ENCODE assay signal across 18 mouse cellular contexts in the genomic region with DNA sequence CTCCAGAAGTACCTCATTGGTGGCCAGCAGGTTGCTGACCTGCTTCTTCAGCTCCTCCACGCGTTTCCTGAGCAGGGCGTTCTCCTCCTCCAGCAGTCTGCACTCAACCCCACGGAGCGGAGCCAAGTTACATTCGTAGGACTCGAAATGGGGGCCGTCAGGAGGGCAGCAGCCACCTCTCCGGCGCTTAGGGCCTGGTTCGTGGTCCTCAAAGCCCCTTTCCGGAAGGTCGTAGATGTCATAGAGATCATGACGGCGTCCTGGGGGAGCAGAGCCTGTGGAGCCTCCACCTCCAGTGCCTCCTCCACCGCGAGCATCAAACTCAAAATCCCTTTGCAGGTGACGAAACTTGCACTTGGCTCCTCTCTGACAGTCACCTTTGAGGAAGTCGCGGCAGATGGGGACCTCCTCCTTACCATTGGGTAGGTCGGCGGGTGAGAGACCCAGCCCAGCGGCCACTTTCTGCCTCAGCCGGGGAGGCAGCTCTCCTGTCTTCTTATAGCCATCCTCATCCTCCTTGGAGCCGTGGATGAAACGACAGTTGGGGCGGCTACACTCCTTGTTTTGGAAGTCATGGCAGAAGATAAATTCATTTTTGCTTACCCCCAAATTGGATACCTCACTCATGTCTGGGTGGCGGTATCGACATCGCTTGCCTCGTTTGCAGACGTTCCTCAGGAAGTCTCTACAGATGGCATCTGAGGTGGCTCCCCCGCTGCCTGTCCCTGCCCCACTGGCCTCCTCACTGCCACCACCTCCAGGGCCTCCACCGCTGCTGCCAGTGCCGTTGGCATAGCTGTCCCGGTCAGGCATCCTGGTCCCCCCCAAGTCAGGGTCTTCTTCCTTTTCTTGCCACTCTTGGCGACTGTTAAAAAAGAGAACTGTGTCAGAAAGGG. TPM values are rescaled to one million over a fixed set of nuclear protein-coding genes. Genes with fewer than 3 reads are reported as not detected.
DNase-seq lines count a peak whose midpoint lies in the region; ATAC-seq and TF ChIP-seq lines count a peak whose summit lies in the region.
"Had no signal": no experiment of that assay in that cellular context is flagged by ENCODE, and none has a peak within 500 bp of the region (broad histone marks: within the 10 kb centered on the region; RNA-seq: fewer than 3 reads in every experiment).

No protein-coding gene starts in this region.

- DNase-seq in cerebellum, adult 8-10 months: peak; percentile 33
- DNase-seq in cerebellum, postnatal 14 days: no peak
- no peak for DNase-seq in heart, postnatal 10 days
- no peak for DNase-seq in testis, postnatal 10 days (ENCODE audit: low spot score)
- DNase-seq in right cerebral cortex, postnatal 36 days (ENCODE audit: low spot score in 2 of 2): no peak
- DNase-seq: adrenal gland, postnatal 25 days; gastrocnemius, postnatal 25 days; kidney, adult 8-10 months; retina, postnatal 1 day had no signal

- no peak overlapping the region for H3K4me2 ChIP-seq in heart, embryonic 14.5 days (ENCODE audit: low read length)
- H3K4me2 ChIP-seq: embryonic facial prominence, embryonic 12.5 days; lung, embryonic 15.5 days; midbrain, embryonic 15.5 days had no signal

- H3K4me1 ChIP-seq in heart, embryonic 14.5 days (ENCODE audit: control insufficient read depth in 2 of 2, insufficient read depth in 2 of 2, low read length in 2 of 2): peaks cover 2 to 14% of the 10 kb centered on the region in 2 experiments
- H3K4me1 ChIP-seq in testis, adult 2 months (ENCODE audit: control insufficient read depth, insufficient read depth, low read length): no peaks in the 10 kb centered on the region

- 0 out of 2 replicates have a peak overlapping the region, but pooled peaks have one; percentile 12 for H3K9ac ChIP-seq in heart, embryonic 14.5 days (ENCODE audit: low read length)
- H3K9ac ChIP-seq: embryonic facial prominence, embryonic 12.5 days; liver, embryonic 12.5 days; lung, embryonic 15.5 days; midbrain, embryonic 15.5 days had no signal

- no peak overlapping the region for H3K4me3 ChIP-seq in heart, embryonic 14.5 days (ENCODE audit: control insufficient read depth in 1 of 2, insufficient read depth in 1 of 2, low read depth in 1 of 2, low read length in 2 of 2)
- H3K4me3 ChIP-seq in testis, adult 2 months (ENCODE audit: control insufficient read depth, low read depth, low read length): peak overlapping the region; percentile 78
- H3K4me3 ChIP-seq: liver, embryonic 12.5 days; lung, embryonic 15.5 days had no signal

- no peak for TF ChIP-seq CTCF in testis, adult 2 months (IDR thresholded peaks at IDR 0.05; ENCODE audit: control insufficient read depth, insufficient read depth, insufficient replicate concordance, low read depth, low read length)

- no peaks in the 10 kb centered on the region for H3K9me3 ChIP-seq in heart, embryonic 14.5 days (ENCODE audit: control insufficient read depth, low read length)
- H3K9me3 ChIP-seq: embryonic facial prominence, embryonic 12.5 days; liver, embryonic 12.5 days; lung, embryonic 15.5 days; midbrain, embryonic 15.5 days had no signal

- TF ChIP-seq POLR2A in testis, adult 2 months (IDR thresholded peaks at IDR 0.05; ENCODE audit: control insufficient read depth, low read depth, low read length): no peak

- no peak for ATAC-seq in heart, embryonic 14.5 days (ENCODE audit: insufficient number of reproducible peaks, insufficient read depth, low FRiP score, low read depth)
- ATAC-seq: inflammation-experienced regulatory T-cells, adult 6 months; liver, embryonic 12.5 days; midbrain, embryonic 15.5 days had no signal

- 92% methylated on average over 37 of the region's 37 CpGs for WGBS in heart, embryonic 14.5 days

- intact Hi-C loops in heart, postnatal 10 days (cut with DNase I): loop anchor here (5.0 kb wide), 1 partner anchor 178 kb away; the partner anchor contains the start of gene Coq10a

- H3K36me3 ChIP-seq in heart, embryonic 14.5 days (ENCODE audit: control insufficient read depth, insufficient read depth, low read length): peaks cover 40% of the 10 kb centered on the region
- H3K36me3 ChIP-seq in testis, adult 2 months (ENCODE audit: control insufficient read depth, insufficient read depth, low read length): peaks cover 11% of the 10 kb centered on the region

- H3K27me3 ChIP-seq in heart, embryonic 14.5 days (ENCODE audit: control insufficient read depth, insufficient read depth, low read length): no peaks in the 10 kb centered on the region
- no peaks in the 10 kb centered on the region for H3K27me3 ChIP-seq in testis, adult 2 months (ENCODE audit: control insufficient read depth, insufficient read depth, low read length)
- H3K27me3 ChIP-seq: CH12.LX; embryonic facial prominence, embryonic 12.5 days; liver, embryonic 12.5 days; lung, embryonic 15.5 days; midbrain, embryonic 15.5 days had no signal

- H3K27ac ChIP-seq in heart, embryonic 14.5 days (replicated peaks in 1 of 2; ENCODE audit: control insufficient read depth in 1 of 2, insufficient read depth in 1 of 2, low read depth in 2 of 2, low read length in 2 of 2): no peak overlapping the region
- peak overlapping the region; percentile 68 for H3K27ac ChIP-seq in testis, adult 2 months (ENCODE audit: control insufficient read depth, insufficient read depth, low read depth, low read length)
- H3K27ac ChIP-seq: embryonic facial prominence, embryonic 12.5 days; liver, embryonic 12.5 days; macrophage; midbrain, embryonic 15.5 days had no signal

RNA-seq across cellular contexts. Expression of gene Zc3h10, which starts 2.7 kb away (rescaled TPM):
- polyA plus RNA-seq in heart, embryonic 14.5 days (2014; fragmentation: Nextera tagmentation; extraction: Ambion mirVana): 7.3 and 8.2 TPM in 2 replicates
- total RNA-seq in heart, postnatal 10 days (2021): 10 to 100 TPM in 1 of 2 experiments, 1 to 10 TPM in 1; 9.8 to 10.1 TPM
- polyA plus RNA-seq in testis, adult 2 months (2012; rRNA removed): 29.9 and 33.9 TPM in 2 replicates

RNA-seq across cellular contexts. Expression of gene Rpl41, which starts 4.2 kb away (rescaled TPM):
- polyA plus RNA-seq in heart, embryonic 14.5 days (2014; fragmentation: Nextera tagmentation; extraction: Ambion mirVana): 2,755 and 3,168 TPM in 2 replicates
- total RNA-seq in heart, postnatal 10 days (2021): 1,000 to 10,000 TPM; 2,064 to 2,152 TPM
- polyA plus RNA-seq in testis, adult 2 months (2012; rRNA removed): 1,504 and 1,952 TPM in 2 replicates

RNA-seq across cellular contexts. Expression of gene Esyt1, which starts 19.3 kb away (rescaled TPM):
- polyA plus RNA-seq in heart, embryonic 14.5 days (2014; fragmentation: Nextera tagmentation; extraction: Ambion mirVana): 17.3 and 17.8 TPM in 2 replicates
- 10 to 100 TPM; 28.5 to 29.9 TPM for total RNA-seq in heart, postnatal 10 days (2021)
- 1.6 and 3.1 TPM in 2 replicates for polyA plus RNA-seq in testis, adult 2 months (2012; rRNA removed)

RNA-seq across cellular contexts. Expression of gene Pa2g4, which starts 20.9 kb away (rescaled TPM):
- polyA plus RNA-seq in heart, embryonic 14.5 days (2014; fragmentation: Nextera tagmentation; extraction: Ambion mirVana): 123 TPM in 2 replicates
- total RNA-seq in heart, postnatal 10 days (2021): 10 to 100 TPM; 60.0 to 64.4 TPM
- 31.7 and 36.5 TPM in 2 replicates for polyA plus RNA-seq in testis, adult 2 months (2012; rRNA removed)

RNA-seq across cellular contexts. Expression of gene Erbb3, which starts 44.5 kb away (rescaled TPM):
- polyA plus RNA-seq in heart, embryonic 14.5 days (2014; fragmentation: Nextera tagmentation; extraction: Ambion mirVana): 2.9 and 3.5 TPM in 2 replicates
- 1 to 10 TPM; 7.7 to 8.6 TPM for total RNA-seq in heart, postnatal 10 days (2021)
- 0.77 and 2.1 TPM in 2 replicates for polyA plus RNA-seq in testis, adult 2 months (2012; rRNA removed)
